29 mouse cellular contexts compared by ENCODE assay signal in the genomic region with DNA sequence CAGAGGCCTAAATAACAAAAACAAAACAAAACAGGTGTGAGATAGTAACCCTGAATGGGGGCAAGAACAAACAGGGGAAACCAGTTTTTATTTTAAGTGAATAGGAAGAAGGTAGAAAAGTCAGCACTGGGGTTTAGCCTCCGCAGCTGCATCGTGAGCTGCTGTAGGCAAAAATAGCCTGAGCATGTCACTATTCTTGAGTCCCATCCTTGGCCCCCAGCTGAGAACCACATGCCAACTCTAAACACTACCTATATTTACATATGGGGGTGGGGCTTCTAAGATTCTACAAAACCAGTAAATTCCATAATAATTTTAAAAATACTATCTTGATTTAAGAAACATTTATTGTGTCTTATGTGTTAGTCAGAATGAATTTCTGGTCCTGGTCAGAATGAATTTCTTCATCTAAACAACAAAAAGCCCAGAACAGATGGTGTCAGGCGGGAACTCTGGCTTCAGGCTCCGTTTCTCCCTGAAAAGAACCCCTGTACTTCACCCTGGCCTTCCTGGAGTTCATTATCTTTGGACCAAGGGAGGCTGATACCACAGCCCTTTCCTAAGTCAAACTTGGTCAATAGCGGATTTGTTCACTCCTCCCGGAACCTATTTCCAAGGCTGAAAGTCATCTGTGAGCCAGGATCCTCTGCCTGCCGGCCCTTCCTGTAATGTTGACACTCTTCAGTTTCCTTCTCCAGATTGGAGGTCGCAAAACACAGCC.
A peak's percentile ranks its signal among the peaks of the same experiment; 100 is the strongest.
DNase-seq lines count a peak whose midpoint lies in the region.
"Had no signal": no experiment of that assay in that cellular context is flagged by ENCODE, and none has a peak within 500 bp of the region (broad histone marks: within the 10 kb centered on the region; RNA-seq: fewer than 3 reads in every experiment).

No protein-coding gene starts in this region.

- no peaks in the 10 kb centered on the region for H3K9me3 ChIP-seq in hindbrain, embryonic 10.5 days
- H3K9me3 ChIP-seq: embryonic facial prominence, embryonic 13.5 days; forebrain, embryonic 13.5 days; heart, embryonic 13.5 days; limb, embryonic 12.5 days; liver, embryonic 12.5 days; midbrain, embryonic 10.5 days; neural tube, embryonic 15.5 days had no signal

- WGBS in hindbrain, embryonic 10.5 days = 75% methylated on average over 8 of the region's 8 CpGs

- no peaks in the 10 kb centered on the region for H3K4me1 ChIP-seq in hindbrain, embryonic 10.5 days (replicated peaks)
- H3K4me1 ChIP-seq: embryonic facial prominence, embryonic 13.5 days; forebrain, embryonic 13.5 days; heart, embryonic 13.5 days; limb, embryonic 12.5 days; liver, embryonic 12.5 days; midbrain, embryonic 10.5 days; neural tube, embryonic 15.5 days had no signal

- H3K4me3 ChIP-seq in hindbrain, embryonic 10.5 days = no peak overlapping the region
- H3K4me3 ChIP-seq: embryonic facial prominence, embryonic 13.5 days; erythroblast, embryonic 14.5 days; forebrain, embryonic 13.5 days; heart, embryonic 13.5 days; limb, embryonic 12.5 days; liver, embryonic 12.5 days; midbrain, embryonic 10.5 days; neural tube, embryonic 15.5 days had no signal

- no peak overlapping the region for H3K27ac ChIP-seq in hindbrain, embryonic 10.5 days
- H3K27ac ChIP-seq: embryonic facial prominence, embryonic 13.5 days; forebrain, embryonic 13.5 days; heart, embryonic 13.5 days; hindbrain, embryonic 14.5 days; limb, embryonic 12.5 days; liver, embryonic 12.5 days; midbrain, embryonic 10.5 days; neural tube, embryonic 15.5 days; stomach, postnatal 0 days had no signal

- H3K36me3 ChIP-seq in hindbrain, embryonic 10.5 days = no peaks in the 10 kb centered on the region
- H3K36me3 ChIP-seq: embryonic facial prominence, embryonic 13.5 days; G1E; heart, embryonic 13.5 days; limb, embryonic 12.5 days; liver, embryonic 12.5 days; midbrain, embryonic 10.5 days; neural tube, embryonic 15.5 days had no signal

- DNase-seq in heart, adult 11 months = peak; percentile 54
- DNase-seq in heart, adult 8-10 months (ENCODE audit: low spot score) = no peak
- DNase-seq in A20 (ENCODE audit: low read depth, low spot score) = peak; percentile 70
- peak; percentile 69 for DNase-seq in cerebellum, adult 11-12 months
- peak; percentile 77 to 82 for DNase-seq in cerebellum, postnatal 10 days
- no peak for DNase-seq in hindbrain, embryonic 10.5 days (ENCODE audit: low spot score)
- no peak for DNase-seq in kidney, postnatal 10 days
- no peak for DNase-seq in thymus, postnatal 4 days
- DNase-seq: adrenal gland, adult 2 months; gastrocnemius, postnatal 14 days; heart, adult 18-20 months; heart, postnatal 14 days; kidney, adult 8-10 months; kidney, postnatal 36 days; layer of hippocampus, adult 9-11 months; lung, adult 18-20 months; lung, postnatal 10 days; thymus, adult 2 months had no signal

- no peaks in the 10 kb centered on the region for H3K27me3 ChIP-seq in hindbrain, embryonic 10.5 days (ENCODE audit: insufficient read depth, poor library complexity, severe bottlenecking)
- H3K27me3 ChIP-seq: embryonic facial prominence, embryonic 13.5 days; forebrain, embryonic 13.5 days; heart, embryonic 13.5 days; limb, embryonic 12.5 days; liver, embryonic 12.5 days; neural tube, embryonic 15.5 days had no signal

Comparison
In these comparisons a context has a peak if more than half of its experiments do, and no peak if none do; other contexts are left out.
1. DNase-seq: peak in heart, adult 11 months (single experiment), A20 (single experiment), cerebellum, adult 11-12 months (single experiment) and cerebellum, postnatal 10 days (2 of 2); none in heart, adult 8-10 months (single experiment), hindbrain, embryonic 10.5 days (single experiment), kidney, postnatal 10 days (single experiment) and thymus, postnatal 4 days (single experiment).